Mouse (Mus musculus): ENCODE results near the gene Abcb1a.

- TF ChIP-seq CTCF (IDR thresholded peaks at IDR 0.05; ENCODE audit: control insufficient read depth, insufficient read depth, insufficient replicate concordance, low read depth, low read length) (no peak), POLR2A (IDR thresholded peaks at IDR 0.05; ENCODE audit: control insufficient read depth, low read depth, low read length) (no peak)
Measured at GRCm38 (mm10) chr5:8664678-8665077, 4.8 kb downstream of the Abcb1a start.

Measured in testis, adult 2 months (tissue).